In the genomic region with DNA sequence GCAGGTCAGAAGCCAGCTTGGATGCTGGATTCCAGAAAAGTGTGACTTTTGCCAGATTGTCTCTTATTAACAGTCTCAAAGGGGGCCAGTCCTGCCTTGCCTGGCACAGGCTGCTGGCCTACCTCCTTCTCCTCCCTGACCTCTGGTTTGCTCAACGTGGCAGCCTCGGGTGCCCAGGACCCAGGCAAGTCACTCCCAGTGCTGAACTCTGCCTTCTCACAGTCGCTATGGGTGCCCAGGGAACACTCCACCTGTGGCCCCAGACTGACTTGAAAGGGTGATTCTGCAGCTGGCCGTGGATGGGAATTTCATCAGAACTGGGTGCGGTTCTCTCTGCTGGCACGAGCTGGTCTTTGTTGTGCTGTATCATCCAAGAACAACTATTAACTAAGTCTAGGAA, we compare ENCODE assay signal across 12 mouse cellular contexts.
DNase-seq lines count a peak whose midpoint lies in the region; ATAC-seq and TF ChIP-seq lines count a peak whose summit lies in the region.
"Had no signal": no experiment of that assay in that cellular context is flagged by ENCODE, and none has a peak within 500 bp of the region (broad histone marks: within the 10 kb centered on the region; RNA-seq: fewer than 3 reads in every experiment).

No protein-coding gene starts in this region.

- TF ChIP-seq POLR2A in bone marrow, adult 2 months (IDR thresholded peaks at IDR 0.05; ENCODE audit: borderline replicate concordance, control insufficient read depth, low read depth, low read length) = no peak

- H3K4me3 ChIP-seq in heart, postnatal 0 days (ENCODE audit: low read depth, low read length) = no peak overlapping the region
- no peak overlapping the region for H3K4me3 ChIP-seq in bone marrow, adult 2 months (replicated peaks; ENCODE audit: control insufficient read depth, low read depth, low read length)
- no peak overlapping the region for H3K4me3 ChIP-seq in midbrain, embryonic 13.5 days (replicated peaks)
- H3K4me3 ChIP-seq in forebrain, postnatal 0 days (ENCODE audit: low read depth, low read length) = no peak overlapping the region
- H3K4me3 ChIP-seq: megakaryocyte, embryonic 14.5 days had no signal

- H3K9ac ChIP-seq in heart, postnatal 0 days (replicated peaks; ENCODE audit: low read depth, low read length) = no peak overlapping the region
- no peak overlapping the region for H3K9ac ChIP-seq in midbrain, embryonic 13.5 days (replicated peaks)
- no peak overlapping the region for H3K9ac ChIP-seq in forebrain, postnatal 0 days

- no peak for TF ChIP-seq EP300 in heart, postnatal 0 days (IDR thresholded peaks at IDR 0.05; ENCODE audit: low read depth)

- 78% methylated on average over 6 of the region's 6 CpGs for WGBS in heart, postnatal 0 days
- 57% methylated on average over 6 of the region's 6 CpGs for WGBS in bone marrow, adult 2 months
- whole genome bisulfite sequencing in midbrain, embryonic 13.5 days = 87% methylated on average over 6 of the region's 6 CpGs
- 82% methylated on average over 6 of the region's 6 CpGs for WGBS in forebrain, postnatal 0 days

- 0 out of 2 replicates have a peak overlapping the region, but pooled peaks have one; percentile 6 for H3K27ac ChIP-seq in heart, postnatal 0 days (ENCODE audit: low read depth)
- H3K27ac ChIP-seq in bone marrow, adult 2 months (ENCODE audit: control insufficient read depth, insufficient read depth, low read depth, low read length, poor library complexity) = peak overlapping the region; percentile 10; the same call in 1 of the 2 replicates
- no peak overlapping the region for H3K27ac ChIP-seq in midbrain, embryonic 13.5 days
- H3K27ac ChIP-seq in forebrain, postnatal 0 days (ENCODE audit: low read depth, low read length) = no peak overlapping the region
- H3K27ac ChIP-seq: hindbrain, postnatal 0 days had no signal

- no peak overlapping the region for H3K4me2 ChIP-seq in heart, postnatal 0 days (ENCODE audit: low read depth, low read length)
- no peak overlapping the region for H3K4me2 ChIP-seq in midbrain, embryonic 13.5 days (replicated peaks)
- H3K4me2 ChIP-seq in forebrain, postnatal 0 days (ENCODE audit: low read depth) = no peak overlapping the region

- H3K4me1 ChIP-seq in heart, postnatal 0 days (ENCODE audit: control insufficient read depth, insufficient read depth) = peaks cover 22% of the 10 kb centered on the region
- H3K4me1 ChIP-seq in bone marrow, adult 2 months (ENCODE audit: control insufficient read depth, insufficient read depth, low read length) = peaks cover 14% of the 10 kb centered on the region
- peaks cover 17% of the 10 kb centered on the region for H3K4me1 ChIP-seq in midbrain, embryonic 13.5 days (replicated peaks)
- H3K4me1 ChIP-seq in forebrain, postnatal 0 days (ENCODE audit: insufficient read depth) = no peaks in the 10 kb centered on the region

- DNase-seq in heart, postnatal 0 days (ENCODE audit: low spot score) = no peak
- no peak for DNase-seq in heart, postnatal 4 days
- DNase-seq in MN1 (ENCODE audit: low spot score) = peak; percentile 20
- peak; percentile 72 to 80 for DNase-seq in kidney, postnatal 36 days
- DNase-seq in forebrain, postnatal 0 days = no peak
- DNase-seq: cerebellum, adult 11-12 months; embryo, embryonic 11 days; liver had no signal

- no peaks in the 10 kb centered on the region for H3K9me3 ChIP-seq in heart, postnatal 0 days (replicated peaks; ENCODE audit: control insufficient read depth, low read length)
- no peaks in the 10 kb centered on the region for H3K9me3 ChIP-seq in midbrain, embryonic 13.5 days
- H3K9me3 ChIP-seq in forebrain, postnatal 0 days (ENCODE audit: low read length) = no peaks in the 10 kb centered on the region
- H3K9me3 ChIP-seq: megakaryocyte, embryonic 14.5 days had no signal

- no peaks in the 10 kb centered on the region for H3K36me3 ChIP-seq in heart, postnatal 0 days (replicated peaks; ENCODE audit: control insufficient read depth, insufficient read depth, low read length)
- H3K36me3 ChIP-seq in midbrain, embryonic 13.5 days = no peaks in the 10 kb centered on the region
- no peaks in the 10 kb centered on the region for H3K36me3 ChIP-seq in forebrain, postnatal 0 days (ENCODE audit: insufficient read depth)

- no peaks in the 10 kb centered on the region for H3K27me3 ChIP-seq in heart, postnatal 0 days (ENCODE audit: control insufficient read depth, insufficient read depth, low read length)
- no peaks in the 10 kb centered on the region for H3K27me3 ChIP-seq in midbrain, embryonic 13.5 days
- H3K27me3 ChIP-seq in forebrain, postnatal 0 days (ENCODE audit: insufficient read depth, low read length) = no peaks in the 10 kb centered on the region

- ATAC-seq in heart, postnatal 0 days (ENCODE audit: insufficient read depth, low read depth) = no peak
- no peak for ATAC-seq in midbrain, embryonic 13.5 days
- no peak for ATAC-seq in forebrain, postnatal 0 days
- ATAC-seq: hindbrain, postnatal 0 days had no signal

- TF ChIP-seq CTCF in heart, postnatal 0 days (IDR thresholded peaks at IDR 0.05; ENCODE audit: low read depth) = no peak
- TF ChIP-seq CTCF in bone marrow, adult 2 months (IDR thresholded peaks at IDR 0.05; ENCODE audit: control insufficient read depth, insufficient read depth, low read length) = no peak
- TF ChIP-seq CTCF in forebrain, postnatal 0 days (IDR thresholded peaks at IDR 0.05; ENCODE audit: low read depth) = no peak

Comparison
In these comparisons a context has a peak if more than half of its experiments do, and no peak if none do; other contexts are left out.
1. DNase-seq: peak in MN1 (single experiment) and kidney, postnatal 36 days (2 of 2); none in heart, postnatal 0 days (single experiment), heart, postnatal 4 days (single experiment) and forebrain, postnatal 0 days (single experiment).
2. H3K27ac ChIP-seq: peak in heart, postnatal 0 days (single experiment) and bone marrow, adult 2 months (single experiment); none in midbrain, embryonic 13.5 days (single experiment) and forebrain, postnatal 0 days (single experiment).